Mouse (Mus musculus): ENCODE data around the gene Slc25a27. TPM values are rescaled to one million over a fixed set of nuclear protein-coding genes. Genes with fewer than 3 reads are reported as not detected.

Gene Slc25a27
- polyA plus RNA-seq, 1 experiment from 2014 or later = 16.0 TPM

GRCm38 (mm10) chr17:43704216-43704930 is 37.4 kb upstream of the Slc25a27 start:
- no peaks in the 10 kb centered on the region for H3K27me3 ChIP-seq (ENCODE audit: insufficient read depth, low read length)
- TF ChIP-seq CTCF (IDR thresholded peaks at IDR 0.05; ENCODE audit: low read depth) = no peak
- H3K4me2 ChIP-seq = no peak overlapping the region
- 82% methylated on average over 12 of the region's 12 CpGs for WGBS
- H3K9ac ChIP-seq = no peak overlapping the region
- no peak overlapping the region for H3K4me3 ChIP-seq (ENCODE audit: low read depth, low read length)
- H3K4me1 ChIP-seq (ENCODE audit: insufficient read depth) = no peaks in the 10 kb centered on the region
- ATAC-seq (ENCODE audit: insufficient read depth) = no peak
- no peaks in the 10 kb centered on the region for H3K9me3 ChIP-seq (ENCODE audit: low read depth, low read length)
- no peaks in the 10 kb centered on the region for H3K36me3 ChIP-seq (ENCODE audit: insufficient read depth)
- no peak overlapping the region for H3K27ac ChIP-seq (ENCODE audit: low read depth)
- no peak for DNase-seq

- H3K9ac ChIP-seq = no peak overlapping the region
- 68% methylated on average over 6 of the region's 6 CpGs for WGBS
- peak; percentile 77 for TF ChIP-seq CTCF (IDR thresholded peaks at IDR 0.05; ENCODE audit: low read depth)
Observed at GRCm38 (mm10) chr17:43701060-43701459, 34.0 kb upstream of the Slc25a27 start.

DNA sequence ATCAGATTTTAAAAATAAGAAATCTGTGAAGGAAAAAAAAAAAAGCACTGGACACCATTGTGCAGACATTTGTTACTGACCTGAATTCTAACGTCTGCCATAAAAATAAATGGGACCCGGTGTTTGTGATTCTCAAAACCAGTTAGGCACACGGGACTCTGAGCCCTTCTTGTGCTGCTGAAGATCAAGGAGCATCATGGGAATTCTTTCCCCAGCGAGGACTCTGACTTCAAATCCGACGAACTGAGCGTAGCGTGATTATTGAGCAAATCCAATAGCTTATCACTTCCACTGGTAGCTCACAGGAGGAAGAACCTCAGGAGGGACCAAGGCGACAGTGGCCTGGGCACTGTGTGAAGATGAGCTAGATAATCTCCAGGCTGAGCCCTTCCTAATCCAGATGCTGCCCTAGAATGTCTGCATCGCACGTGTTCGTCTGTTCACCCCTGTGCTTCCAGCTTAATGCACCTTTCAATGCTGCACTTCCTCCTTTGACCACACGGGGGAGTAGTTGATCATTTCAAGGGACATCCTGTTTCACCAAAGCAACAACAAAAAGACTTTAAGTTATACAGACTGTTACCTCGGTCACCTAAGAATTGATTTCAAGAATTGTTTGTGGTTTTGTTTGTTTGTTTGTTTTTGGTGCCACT is 32.1 kb upstream of the Slc25a27 start:
- 39% methylated on average over 14 of the region's 14 CpGs for WGBS
- Histone ChIP-seq H3K4me2 (no peak overlapping the region), H3K27ac (ENCODE audit: low read depth) (no peak overlapping the region), H3K4me1 (ENCODE audit: insufficient read depth) (no peaks in the 10 kb centered on the region), H3K9ac (no peak overlapping the region), H3K9me3 (ENCODE audit: low read depth, low read length) (no peaks in the 10 kb centered on the region), H3K27me3 (ENCODE audit: insufficient read depth, low read length) (no peaks in the 10 kb centered on the region), H3K36me3 (ENCODE audit: insufficient read depth) (0 out of 2 replicates have a peak, but pooled peaks cover 2% of the 10 kb centered on the region), H3K4me3 (ENCODE audit: low read depth, low read length) (no peak overlapping the region)
- DNase-seq (peak; percentile 92), ATAC-seq (ENCODE audit: insufficient read depth) (no peak)
- TF ChIP-seq CTCF (IDR thresholded peaks at IDR 0.05; ENCODE audit: low read depth) = peak; percentile 98

More at GRCm38 (mm10) chr17:43701060-43701459, 34.0 kb upstream of the Slc25a27 start:
- H3K4me3 ChIP-seq (ENCODE audit: low read depth, low read length) = no peak overlapping the region
- H3K27ac ChIP-seq (ENCODE audit: low read depth) = no peak overlapping the region
- no peak for ATAC-seq (ENCODE audit: insufficient read depth)
- no peaks in the 10 kb centered on the region for H3K27me3 ChIP-seq (ENCODE audit: insufficient read depth, low read length)
- no peaks in the 10 kb centered on the region for H3K9me3 ChIP-seq (ENCODE audit: low read depth, low read length)
- DNase-seq = peak; percentile 82
- no peak overlapping the region for H3K4me2 ChIP-seq
- no peaks in the 10 kb centered on the region for H3K4me1 ChIP-seq (ENCODE audit: insufficient read depth)
- no peaks in the 10 kb centered on the region for H3K36me3 ChIP-seq (ENCODE audit: insufficient read depth)

GRCm38 (mm10) chr17:43689591-43689990 is 22.6 kb upstream of the Slc25a27 start:
- DNase-seq (no peak), ATAC-seq (ENCODE audit: insufficient read depth) (no peak)
- Histone ChIP-seq H3K27ac (ENCODE audit: low read depth) (no peak overlapping the region), H3K4me3 (ENCODE audit: low read depth, low read length) (no peak overlapping the region), H3K36me3 (ENCODE audit: insufficient read depth) (peaks cover 26% of the 10 kb centered on the region; the same call in 1 of the 2 replicates), H3K4me1 (ENCODE audit: insufficient read depth) (no peaks in the 10 kb centered on the region), H3K9me3 (ENCODE audit: low read depth, low read length) (no peaks in the 10 kb centered on the region), H3K4me2 (no peak overlapping the region), H3K27me3 (ENCODE audit: insufficient read depth, low read length) (no peaks in the 10 kb centered on the region), H3K9ac (no peak overlapping the region)
- WGBS = 75% methylated on average over 9 of the region's 9 CpGs
- no peak for TF ChIP-seq CTCF (IDR thresholded peaks at IDR 0.05; ENCODE audit: low read depth)

DNA sequence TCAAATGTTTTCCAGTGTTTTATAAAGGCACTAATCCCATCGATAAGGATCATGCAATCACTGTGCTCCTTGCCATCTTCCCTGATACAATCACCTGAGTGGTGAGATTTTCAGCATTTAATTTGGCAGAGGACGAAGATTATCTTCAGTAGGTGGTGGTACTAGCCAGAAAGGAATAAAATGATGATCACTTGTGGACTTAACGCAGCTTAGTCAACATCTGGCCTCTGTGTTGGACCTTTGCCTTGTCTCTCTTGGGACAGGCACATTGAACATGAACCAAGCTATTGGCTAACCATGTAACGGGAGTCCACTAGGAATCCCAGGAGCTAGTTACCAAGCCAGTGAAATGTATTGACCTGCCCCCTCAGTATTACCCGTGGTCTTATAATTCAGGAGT is 17.6 kb upstream of the Slc25a27 start:
- TF ChIP-seq CTCF (IDR thresholded peaks at IDR 0.05; ENCODE audit: low read depth) = no peak
- Histone ChIP-seq H3K27me3 (ENCODE audit: insufficient read depth, low read length) (no peaks in the 10 kb centered on the region), H3K4me1 (ENCODE audit: insufficient read depth) (no peaks in the 10 kb centered on the region), H3K36me3 (ENCODE audit: insufficient read depth) (peaks cover 47% of the 10 kb centered on the region), H3K4me3 (ENCODE audit: low read depth, low read length) (no peak overlapping the region), H3K27ac (ENCODE audit: low read depth) (no peak overlapping the region), H3K4me2 (no peak overlapping the region), H3K9me3 (ENCODE audit: low read depth, low read length) (no peaks in the 10 kb centered on the region), H3K9ac (no peak overlapping the region)
- DNase-seq (no peak), ATAC-seq (ENCODE audit: insufficient read depth) (no peak)
- 93% methylated on average over 5 of the region's 5 CpGs for WGBS

GRCm38 (mm10) chr17:43684086-43684485 is 17.1 kb upstream of the Slc25a27 start:
- no peak overlapping the region for H3K4me2 ChIP-seq
- H3K27me3 ChIP-seq (ENCODE audit: insufficient read depth, low read length) = no peaks in the 10 kb centered on the region
- H3K4me3 ChIP-seq (ENCODE audit: low read depth, low read length) = no peak overlapping the region
- H3K36me3 ChIP-seq (ENCODE audit: insufficient read depth) = peaks cover 47% of the 10 kb centered on the region
- no peak for DNase-seq
- ATAC-seq (ENCODE audit: insufficient read depth) = no peak
- WGBS = 83% methylated on average over 7 of the region's 7 CpGs
- H3K27ac ChIP-seq (ENCODE audit: low read depth) = no peak overlapping the region
- H3K4me1 ChIP-seq (ENCODE audit: insufficient read depth) = no peaks in the 10 kb centered on the region
- TF ChIP-seq CTCF (IDR thresholded peaks at IDR 0.05; ENCODE audit: low read depth) = no peak
- no peak overlapping the region for H3K9ac ChIP-seq
- H3K9me3 ChIP-seq (ENCODE audit: low read depth, low read length) = no peaks in the 10 kb centered on the region

DNA sequence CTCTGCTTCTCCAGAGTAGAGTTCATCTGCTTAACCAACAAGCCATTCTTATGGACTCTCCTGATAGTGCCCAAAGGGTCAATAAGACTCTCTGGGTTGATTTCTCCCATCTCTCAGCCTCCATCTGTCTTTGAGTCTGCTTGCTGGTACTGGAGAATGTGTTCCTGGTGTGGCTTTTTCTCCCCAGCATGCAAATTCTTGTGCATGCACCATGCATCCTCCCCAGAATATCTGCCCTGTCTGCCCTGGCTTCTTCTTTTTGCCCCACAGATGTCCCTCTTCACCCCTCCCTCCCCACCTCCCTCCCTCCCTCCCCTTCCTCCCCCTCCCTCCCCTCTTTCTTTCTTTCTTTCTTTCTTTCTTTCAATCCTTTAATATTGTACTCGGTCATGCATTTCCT is 10.3 kb upstream of the Slc25a27 start:
- Histone ChIP-seq H3K9me3 (ENCODE audit: low read depth, low read length) (no peaks in the 10 kb centered on the region), H3K4me2 (no peak overlapping the region), H3K27ac (ENCODE audit: low read depth) (no peak overlapping the region), H3K9ac (no peak overlapping the region), H3K4me3 (ENCODE audit: low read depth, low read length) (no peak overlapping the region), H3K36me3 (ENCODE audit: insufficient read depth) (peaks cover 21% of the 10 kb centered on the region; the same call in 1 of the 2 replicates), H3K4me1 (ENCODE audit: insufficient read depth) (no peaks in the 10 kb centered on the region), H3K27me3 (ENCODE audit: insufficient read depth, low read length) (no peaks in the 10 kb centered on the region)
- TF ChIP-seq CTCF (IDR thresholded peaks at IDR 0.05; ENCODE audit: low read depth) = no peak
- 5% methylated on average over 1 of the region's 1 CpGs for WGBS
- ATAC-seq (ENCODE audit: insufficient read depth) = no peak
- no peak for DNase-seq
